Mouse (Mus musculus) intestine, embryonic 15.5 days (tissue): ENCODE results near the gene Cda. TPM values are rescaled to one million over a fixed set of nuclear protein-coding genes. Genes with fewer than 3 reads are reported as not detected.

Experiments
- ATAC-seq: fragments of 200-750 bp; cut with Nextera tagmentation; 2 replicates; pipeline ENCODE4 v1.8.0; 2017; ENCODE audit warnings: moderate TSS enrichment, moderate library complexity
- H3K27ac ChIP-seq: fragments of 300-500 bp; sonication (generic); 2 replicates; pipeline ENCODE4 v1.5.1; 2015; ENCODE audit warnings: mild to moderate bottlenecking, inconsistent platforms
- H3K27me3 ChIP-seq: fragments of 300-500 bp; sonication (generic); replicated peaks from 2 replicates; pipeline ENCODE4 v1.6.1; 2015; ENCODE audit warnings: inconsistent platforms
- H3K36me3 ChIP-seq: fragments of 300-500 bp; sonication (generic); 2 replicates; pipeline ENCODE4 v1.6.1; 2015; ENCODE audit warnings: inconsistent platforms
- H3K4me1 ChIP-seq: fragments of 300-500 bp; sonication (generic); replicated peaks from 2 replicates; pipeline ENCODE4 v1.6.1; 2015; ENCODE audit warnings: inconsistent platforms
- H3K4me2 ChIP-seq: fragments of 300-500 bp; sonication (generic); replicated peaks from 2 replicates; pipeline ENCODE4 v1.6.1; 2015; ENCODE audit warnings: mild to moderate bottlenecking, inconsistent platforms
- H3K4me3 ChIP-seq: fragments of 300-500 bp; sonication (generic); replicated peaks from 2 replicates; pipeline ENCODE4 v1.5.1; 2015; ENCODE audit warnings: inconsistent platforms
- H3K9ac ChIP-seq: fragments of 300-500 bp; sonication (generic); 2 replicates; pipeline ENCODE4 v1.6.1; 2015; ENCODE audit warnings: inconsistent platforms
- H3K9me3 ChIP-seq: fragments of 300-500 bp; sonication (generic); 2 replicates; pipeline ENCODE4 v1.6.1; 2016; ENCODE audit warnings: inconsistent platforms
- WGBS: fragments of 180-500 bp; shearing (Covaris S2); methylation state at CpG from one replicate; pipeline ENCODE4 v1.1.7; 2015; 5-methylcytosine and 5-hydroxymethylcytosine counted together
- polyA plus RNA-seq: library from polyadenylated mRNA; unstranded; fragments of >200 nt; fragmentation: Nextera tagmentation; extraction: Ambion mirVana; gene quantifications from 2 replicates; pipeline ENCODE4 v1.2.1, GENCODE M21; 2015

Gene Cda
- polyA plus RNA-seq = 26.5 and 30.5 TPM in 2 replicates

DNA sequence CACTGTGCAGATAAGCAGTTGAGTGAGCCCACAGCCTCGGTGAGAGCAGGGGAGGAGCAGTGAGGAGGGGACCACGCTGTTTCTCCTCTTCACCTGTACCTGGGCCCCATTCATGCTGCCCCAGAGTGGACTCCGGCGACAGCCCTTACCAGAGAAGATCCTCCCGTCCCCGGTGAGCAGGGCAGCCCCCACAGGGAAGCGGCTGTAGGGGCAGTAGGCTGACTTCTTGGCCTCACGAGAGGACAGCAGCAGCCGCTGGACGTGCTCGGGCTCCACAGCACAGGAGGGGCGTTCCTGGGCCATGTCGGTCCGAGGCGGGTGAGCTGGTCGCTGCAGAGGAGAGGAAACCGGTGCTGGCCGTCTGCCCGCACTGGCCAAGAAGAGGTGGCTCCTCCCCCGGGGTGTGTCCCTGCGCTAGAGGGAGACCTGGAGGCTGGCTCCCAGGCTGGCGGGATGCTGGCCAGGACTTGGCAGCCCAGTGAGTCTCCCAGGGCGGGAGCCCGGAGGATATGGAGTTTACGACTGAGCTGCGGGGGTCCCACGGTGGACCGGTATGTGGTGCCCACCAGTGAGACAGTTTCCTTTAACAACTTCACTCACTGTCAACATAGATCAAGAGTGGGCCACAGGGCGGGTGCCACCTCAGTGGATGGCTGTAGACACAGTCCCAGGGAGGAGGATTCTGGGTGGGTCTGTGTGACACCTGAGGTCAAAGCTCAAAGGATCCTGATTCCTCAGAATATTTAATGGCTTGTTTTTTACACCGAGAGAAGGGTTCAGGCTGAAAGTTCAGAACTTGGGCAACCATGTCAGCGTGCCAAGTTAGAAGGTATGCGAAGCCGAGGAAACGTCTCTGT lies at the start of gene Cda:
Gene Cda, minus strand, starts transcription at position 352 of the 857 bp plus-strand sequence.
- ATAC-seq = peak; percentile 95
- H3K27me3 ChIP-seq = no peaks in the 10 kb centered on the region
- 7% methylated on average over 34 of the region's 34 CpGs for WGBS
- H3K27ac ChIP-seq = no peak within 1 kb of the TSS
- H3K4me1 ChIP-seq = peaks cover 16% of the 10 kb centered on the region; the same call in 1 of the 2 replicates
- no peaks in the 10 kb centered on the region; the same call in 1 of the 2 replicates for H3K9me3 ChIP-seq
- peak within 1 kb of the TSS; percentile 87 for H3K4me2 ChIP-seq
- H3K9ac ChIP-seq = peak within 1 kb of the TSS; percentile 59
- H3K36me3 ChIP-seq = no peaks in the 10 kb centered on the region
- H3K4me3 ChIP-seq = peak within 1 kb of the TSS; percentile 46

- H3K4me2 ChIP-seq = no peak overlapping the region
- ATAC-seq = no peak
- 60% methylated on average over 5 of the region's 5 CpGs for WGBS
Measured at GRCm38 (mm10) chr4:138416414-138416813, 48.6 kb upstream of the Cda start.

DNA sequence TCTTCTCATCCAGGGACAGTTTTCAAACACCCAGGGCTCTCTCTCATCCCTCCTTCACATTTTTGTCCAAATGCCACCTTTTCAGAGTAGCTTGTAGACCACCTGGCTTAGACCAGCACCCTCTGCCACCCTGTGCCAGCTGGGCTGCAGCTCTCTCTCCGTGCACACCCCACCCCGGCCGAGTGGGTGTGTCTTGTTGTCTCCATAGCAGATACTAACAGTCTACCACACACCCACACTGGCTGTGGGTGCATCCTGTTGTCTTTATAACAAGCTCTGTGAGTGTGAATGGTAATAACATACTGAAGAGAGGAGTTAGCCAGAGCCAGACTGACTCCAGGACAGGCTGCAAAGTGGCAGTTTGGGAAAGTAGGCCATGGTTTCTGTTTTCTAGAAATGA lies 48.2 kb upstream of the Cda start:
- Histone ChIP-seq H3K27ac (no peak overlapping the region), H3K4me3 (no peak overlapping the region), H3K4me1 (0 out of 2 replicates have a peak, but pooled peaks cover 3% of the 10 kb centered on the region), H3K27me3 (peaks cover 10% of the 10 kb centered on the region; the same call in 1 of the 2 replicates), H3K9ac (no peak overlapping the region), H3K36me3 (no peaks in the 10 kb centered on the region), H3K9me3 (no peaks in the 10 kb centered on the region), H3K4me2 (no peak overlapping the region)
- WGBS = 71% methylated on average over 3 of the region's 3 CpGs
- ATAC-seq = no peak

More at GRCm38 (mm10) chr4:138416414-138416813, 48.6 kb upstream of the Cda start:
- H3K4me1 ChIP-seq = 0 out of 2 replicates have a peak, but pooled peaks cover 3% of the 10 kb centered on the region
- no peak overlapping the region for H3K27ac ChIP-seq
- no peak overlapping the region for H3K4me3 ChIP-seq
- H3K9ac ChIP-seq = no peak overlapping the region
- H3K36me3 ChIP-seq = no peaks in the 10 kb centered on the region
- no peaks in the 10 kb centered on the region for H3K9me3 ChIP-seq
- H3K27me3 ChIP-seq = peaks cover 6% of the 10 kb centered on the region; the same call in 1 of the 2 replicates

DNA sequence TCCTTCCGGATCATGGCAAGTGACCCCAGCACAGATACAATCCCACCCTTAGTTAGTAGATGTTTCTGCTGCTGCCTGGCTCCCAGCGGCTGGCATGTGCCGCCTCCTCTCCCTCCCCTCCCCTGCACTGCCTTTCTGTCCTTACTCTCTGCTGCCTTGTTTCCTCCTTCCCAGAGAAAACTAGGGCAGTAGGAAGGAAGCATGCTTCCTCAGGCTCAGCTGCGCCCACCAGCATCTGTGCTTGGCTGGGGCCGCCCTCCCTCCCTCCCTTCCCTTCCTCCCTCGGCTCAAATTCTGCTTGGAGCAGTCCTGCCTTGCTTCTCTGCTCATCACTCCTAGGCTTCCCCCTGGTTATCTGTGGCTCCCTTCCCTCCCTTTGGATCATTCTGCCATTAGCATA lies 46.9 kb upstream of the Cda start:
- no peak overlapping the region for H3K4me2 ChIP-seq
- H3K4me1 ChIP-seq = 0 out of 2 replicates have a peak, but pooled peaks cover 3% of the 10 kb centered on the region
- H3K9ac ChIP-seq = no peak overlapping the region
- no peaks in the 10 kb centered on the region for H3K9me3 ChIP-seq
- no peak overlapping the region for H3K4me3 ChIP-seq
- no peak overlapping the region for H3K27ac ChIP-seq
- H3K27me3 ChIP-seq = peaks cover 10% of the 10 kb centered on the region; the same call in 1 of the 2 replicates
- WGBS = 24% methylated on average over 6 of the region's 6 CpGs
- H3K36me3 ChIP-seq = no peaks in the 10 kb centered on the region
- no peak for ATAC-seq

- H3K9ac ChIP-seq = no peak overlapping the region
- H3K27ac ChIP-seq = no peak overlapping the region
- ATAC-seq = no peak
- H3K9me3 ChIP-seq = no peaks in the 10 kb centered on the region
- H3K4me1 ChIP-seq = no peaks in the 10 kb centered on the region
- H3K4me3 ChIP-seq = no peak overlapping the region
- peaks cover 10% of the 10 kb centered on the region; the same call in 1 of the 2 replicates for H3K27me3 ChIP-seq
- no peak overlapping the region for H3K4me2 ChIP-seq
- 42% methylated on average over 7 of the region's 7 CpGs for WGBS
- no peaks in the 10 kb centered on the region for H3K36me3 ChIP-seq
Measured at GRCm38 (mm10) chr4:138411504-138412121, 43.8 kb upstream of the Cda start.

DNA sequence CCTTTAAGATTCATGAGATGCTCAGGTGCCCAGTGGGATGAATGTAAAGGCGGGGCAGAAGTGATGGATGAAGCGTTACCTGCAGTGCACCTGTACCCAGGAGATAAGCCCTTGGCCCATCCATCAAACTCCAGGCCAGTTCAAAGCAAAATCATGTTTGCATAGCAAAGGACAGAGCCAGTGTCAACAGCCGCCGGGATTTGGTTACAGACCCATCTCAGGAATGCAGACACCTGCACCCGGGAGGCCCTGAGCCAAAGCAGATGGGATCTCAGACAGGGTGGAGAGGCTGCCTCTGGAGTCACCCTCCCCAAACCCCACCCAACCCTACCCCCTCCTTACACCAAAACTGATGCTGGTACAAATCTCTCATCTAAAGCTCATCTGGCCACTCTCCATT lies 43.2 kb upstream of the Cda start:
- no peaks in the 10 kb centered on the region for H3K4me1 ChIP-seq
- no peak overlapping the region for H3K4me2 ChIP-seq
- no peak overlapping the region for H3K9ac ChIP-seq
- WGBS = 11% methylated on average over 5 of the region's 5 CpGs
- no peak for ATAC-seq
- H3K36me3 ChIP-seq = no peaks in the 10 kb centered on the region
- H3K4me3 ChIP-seq = no peak overlapping the region
- H3K27me3 ChIP-seq = peaks cover 10% of the 10 kb centered on the region; the same call in 1 of the 2 replicates
- no peak overlapping the region for H3K27ac ChIP-seq
- H3K9me3 ChIP-seq = no peaks in the 10 kb centered on the region

DNA sequence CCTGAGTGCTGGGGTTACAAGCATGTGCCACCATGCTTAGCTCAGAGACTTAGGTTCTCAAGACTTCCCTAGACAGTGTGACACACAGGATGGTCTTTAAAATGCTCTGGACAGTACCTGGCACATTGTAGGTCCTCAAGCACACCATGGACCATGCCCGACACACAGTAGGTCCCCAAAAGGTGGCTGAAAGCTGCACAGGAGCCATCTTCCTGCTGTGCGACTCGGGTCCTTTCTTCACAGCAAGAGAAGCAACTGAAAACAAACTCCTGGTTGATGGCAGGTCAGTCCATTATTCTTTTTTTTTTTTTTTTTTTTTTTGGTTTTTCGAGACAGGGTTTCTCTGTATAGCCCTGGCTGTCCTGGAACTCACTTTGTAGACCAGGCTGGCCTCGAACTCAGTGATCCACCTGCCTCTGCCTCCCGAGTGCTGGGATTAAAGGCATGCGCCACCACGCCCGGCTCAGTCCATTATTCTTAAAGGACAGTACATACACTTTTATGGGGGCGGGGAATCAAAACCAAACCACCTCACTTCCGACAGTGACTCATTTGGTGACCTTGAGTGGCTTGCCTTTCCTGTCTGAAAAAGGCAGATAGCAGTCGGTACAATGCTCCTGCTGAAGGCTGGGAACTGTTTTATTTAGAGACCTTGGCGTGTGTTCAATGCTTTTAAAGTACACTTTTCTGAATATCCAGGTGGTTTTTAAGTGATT lies 39.8 kb upstream of the Cda start:
- no peak overlapping the region for H3K9ac ChIP-seq
- H3K4me1 ChIP-seq = no peaks in the 10 kb centered on the region
- H3K4me2 ChIP-seq = no peak overlapping the region
- no peak overlapping the region for H3K4me3 ChIP-seq
- 59% methylated on average over 12 of the region's 13 CpGs for WGBS
- H3K36me3 ChIP-seq = no peaks in the 10 kb centered on the region
- peak overlapping the region; percentile 48; the same call in 1 of the 2 replicates for H3K27ac ChIP-seq
- peak; percentile 53; the same call in 1 of the 2 replicates for ATAC-seq
- 0 out of 2 replicates have a peak, but pooled peaks cover 4% of the 10 kb centered on the region for H3K27me3 ChIP-seq
- no peaks in the 10 kb centered on the region for H3K9me3 ChIP-seq

GRCm38 (mm10) chr4:138404806-138405205 lies 37.0 kb upstream of the Cda start:
- Histone ChIP-seq H3K27ac (no peak overlapping the region), H3K4me3 (no peak overlapping the region), H3K4me2 (no peak overlapping the region), H3K9me3 (no peaks in the 10 kb centered on the region), H3K9ac (no peak overlapping the region), H3K36me3 (no peaks in the 10 kb centered on the region), H3K27me3 (peaks cover under 1% of the 10 kb centered on the region; the same call in 1 of the 2 replicates), H3K4me1 (no peaks in the 10 kb centered on the region)
- WGBS = 6% methylated on average over 2 of the region's 2 CpGs
- ATAC-seq = no peak

- H3K27me3 ChIP-seq = peaks cover 56% of the 10 kb centered on the region
- no peak for ATAC-seq
Measured at GRCm38 (mm10) chr4:138396711-138397110, 28.9 kb upstream of the Cda start.

GRCm38 (mm10) chr4:138395971-138396645 lies 28.3 kb upstream of the Cda start, which contains the start of gene Fam43b:
Fam43b (minus strand) TSS chr4:138396528.
- Histone ChIP-seq H3K4me3 (peak within 1 kb of the TSS; percentile 30), H3K4me2 (peak within 1 kb of the TSS; percentile 70), H3K27me3 (peaks cover 61% of the 10 kb centered on the region), H3K4me1 (peaks cover 20% of the 10 kb centered on the region), H3K27ac (no peak within 1 kb of the TSS), H3K36me3 (no peaks in the 10 kb centered on the region), H3K9me3 (no peaks in the 10 kb centered on the region), H3K9ac (no peak within 1 kb of the TSS)
- 1% methylated on average over 46 of the region's 46 CpGs for WGBS
- no peak for ATAC-seq

More at GRCm38 (mm10) chr4:138396711-138397110, 28.9 kb upstream of the Cda start:
- peak overlapping the region; percentile 30; the same call in 1 of the 2 replicates for H3K4me3 ChIP-seq
- H3K27ac ChIP-seq = no peak overlapping the region
- H3K4me1 ChIP-seq = peaks cover 20% of the 10 kb centered on the region
- H3K9ac ChIP-seq = no peak overlapping the region
- no peaks in the 10 kb centered on the region for H3K9me3 ChIP-seq
- peak overlapping the region; percentile 70 for H3K4me2 ChIP-seq
- no peaks in the 10 kb centered on the region for H3K36me3 ChIP-seq
- 9% methylated on average over 8 of the region's 8 CpGs for WGBS
